Mouse (Mus musculus) adrenal gland, adult (tissue): ENCODE results near the gene Vmn1r185.
"Not testable (repeated sequence)": the region's sequence is repeated elsewhere in the genome, so short reads cannot be mapped to it uniquely, and the experiment has no call there.

Source experiments
- DNase-seq, 2 experiments: peaks; one replicate each; pipeline ENCODE4 v3.0.0; 2022 to 2023; ENCODE audit warnings: low spot score in 1 of 2; ENCODE audit not compliant: inconsistent age in 2 of 2

Vmn1r185 gene

DNA sequence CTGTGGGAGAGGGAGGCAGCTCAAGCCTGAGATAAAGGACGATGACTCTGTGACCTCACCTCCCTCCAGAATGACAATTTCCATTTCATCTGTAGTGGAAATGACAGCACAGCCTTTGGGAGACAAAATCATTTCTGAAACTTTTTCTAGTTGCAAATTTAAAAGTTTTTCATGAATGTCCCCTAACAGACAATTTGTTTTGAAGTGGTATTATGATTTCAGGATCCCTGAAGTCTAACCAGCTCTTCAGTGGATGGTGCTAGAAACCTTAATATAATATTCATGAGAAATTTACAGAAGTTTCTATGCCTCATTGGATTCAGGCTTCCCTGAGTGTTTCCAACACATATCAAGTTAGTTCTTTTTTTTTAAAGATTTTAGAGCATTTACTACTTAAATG, at the start of gene Vmn1r185:
Gene Vmn1r185, minus strand, starts transcription at position 101 of the 400 bp plus-strand sequence.
- DNase-seq: not testable (repeated sequence)

DNA sequence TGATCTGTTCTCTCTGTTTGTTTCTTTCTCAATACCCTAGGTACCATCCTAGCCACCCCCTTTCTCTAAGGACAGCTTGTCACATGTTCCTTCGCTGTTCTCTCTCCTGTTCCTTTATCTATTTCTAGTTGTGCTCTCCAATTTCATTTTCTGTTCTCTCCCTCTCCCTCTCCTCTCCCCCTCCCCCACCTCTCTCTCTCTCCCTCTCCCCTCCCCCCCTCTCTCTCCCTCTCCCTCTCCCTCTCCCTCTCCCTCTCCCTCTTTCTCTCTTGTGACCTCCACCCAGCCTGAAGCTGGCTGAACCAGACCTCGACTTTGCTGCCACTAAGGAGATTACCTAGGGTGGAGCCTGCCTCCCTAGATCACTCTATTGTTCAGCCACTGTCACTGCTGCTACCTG, 49.2 kb upstream of the Vmn1r185 start:
- not testable (repeated sequence) for DNase-seq

DNA sequence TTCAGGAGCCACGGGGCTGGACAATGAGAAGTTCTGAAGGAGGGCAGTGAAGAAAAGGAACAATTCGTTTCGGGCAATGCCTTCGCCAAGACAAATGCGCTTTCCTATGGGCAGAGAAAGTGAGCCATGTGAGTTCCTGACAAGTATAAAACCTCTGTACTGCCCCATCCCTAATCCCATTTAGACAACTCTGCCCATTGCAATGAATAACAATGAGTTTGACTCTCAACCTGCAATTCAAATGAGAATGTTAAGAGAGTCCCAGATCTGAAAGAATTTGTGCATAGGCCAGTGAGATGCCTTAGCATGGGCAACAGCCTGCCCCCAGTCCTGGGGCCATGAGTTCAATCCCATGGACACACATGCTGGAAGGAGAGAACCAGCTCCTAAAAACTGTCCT, 47.7 kb upstream of the Vmn1r185 start:
- DNase-seq: no peak

GRCm38 (mm10) chr7:26589774-26590173, 28.5 kb downstream of the Vmn1r185 start:
- DNase-seq: no peak

DNA sequence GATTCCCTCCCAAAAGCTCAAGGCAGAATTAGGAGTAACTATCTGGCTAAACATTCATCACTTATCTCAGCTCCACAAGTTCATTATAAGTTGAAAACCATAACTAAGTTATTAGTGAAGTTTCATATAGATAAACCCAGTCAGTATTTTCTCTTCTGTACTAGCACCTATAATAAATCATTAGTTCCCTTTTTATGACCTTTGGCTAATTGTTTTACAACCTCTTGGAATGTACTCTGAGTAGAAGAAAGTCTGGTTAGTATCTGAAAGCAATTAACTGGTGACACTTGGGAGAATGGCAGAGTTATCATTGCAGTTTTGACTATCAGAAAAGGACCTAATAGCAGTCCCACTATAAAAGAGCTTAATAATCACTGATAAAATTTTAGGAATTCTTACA, 29.2 kb downstream of the Vmn1r185 start:
- no peak for DNase-seq
